Mouse (Mus musculus) neural tube, embryonic 11.5 days (tissue): Measurements from ENCODE around the gene Gm21969. TPM values are rescaled to one million over a fixed set of nuclear protein-coding genes. Genes with fewer than 3 reads are reported as not detected.

Experiments used
- ATAC-seq: fragments of 200-750 bp; cut with Nextera tagmentation; 2 replicates; pipeline ENCODE4 v1.8.0; 2017; ENCODE audit warnings: moderate number of reproducible peaks, mild to moderate bottlenecking, moderate TSS enrichment, moderate library complexity; ENCODE audit not compliant: insufficient read depth, low FRiP score, low TSS enrichment
- DNase-seq: peaks from one replicate; pipeline ENCODE4 v3.0.0-alpha.2; 2015; ENCODE audit warnings: low spot score
- H3K27ac ChIP-seq: fragments of 300-500 bp; sonication (generic); 2 replicates; pipeline ENCODE4 v1.5.1; 2014; ENCODE audit warnings: low read depth, mild to moderate bottlenecking, low read length
- H3K27me3 ChIP-seq: fragments of 300-500 bp; sonication (generic); 2 replicates; pipeline ENCODE4 v1.6.1; 2014; ENCODE audit warnings: mild to moderate bottlenecking, low read length, mixed read lengths; ENCODE audit not compliant: control insufficient read depth, insufficient read depth
- H3K36me3 ChIP-seq: fragments of 300-500 bp; sonication (generic); 2 replicates; pipeline ENCODE4 v1.6.1; 2014; ENCODE audit warnings: mild to moderate bottlenecking, low read length, moderate library complexity, mixed read lengths; ENCODE audit not compliant: control insufficient read depth, insufficient read depth
- H3K4me1 ChIP-seq: fragments of 300-500 bp; sonication (generic); 2 replicates; pipeline ENCODE4 v1.6.1; 2014; ENCODE audit warnings: low read length, mixed read lengths; ENCODE audit not compliant: control insufficient read depth, insufficient read depth
- H3K4me2 ChIP-seq: fragments of 300-500 bp; sonication (generic); 2 replicates; pipeline ENCODE4 v1.6.1; 2014; ENCODE audit warnings: low read depth, mild to moderate bottlenecking, moderate library complexity
- H3K4me3 ChIP-seq: fragments of 300-500 bp; sonication (generic); 2 replicates; pipeline ENCODE4 v1.5.1; 2014; ENCODE audit warnings: low read depth, low read length
- H3K9ac ChIP-seq: fragments of 300-500 bp; sonication (generic); 2 replicates; pipeline ENCODE4 v1.6.1; 2014; ENCODE audit warnings: mild to moderate bottlenecking, low read length
- H3K9me3 ChIP-seq: fragments of 300-500 bp; sonication (generic); 2 replicates; pipeline ENCODE4 v1.6.1; 2016; ENCODE audit warnings: low read length; ENCODE audit not compliant: control insufficient read depth
- WGBS: fragments of 180-500 bp; shearing (Covaris S2); extraction: QIAGEN DNeasy Blood & Tissue Kit; methylation state at CpG from one replicate; pipeline ENCODE4 v1.1.7; 2014; 5-methylcytosine and 5-hydroxymethylcytosine counted together
- polyA plus RNA-seq: library from polyadenylated mRNA; unstranded; fragments of >200 nt; fragmentation: Nextera tagmentation; extraction: Ambion mirVana; gene quantifications from 2 replicates; pipeline ENCODE4 v1.2.1, GENCODE M21; 2014

Gm21969 gene
- polyA plus RNA-seq, result not detected in 2 replicates

DNA sequence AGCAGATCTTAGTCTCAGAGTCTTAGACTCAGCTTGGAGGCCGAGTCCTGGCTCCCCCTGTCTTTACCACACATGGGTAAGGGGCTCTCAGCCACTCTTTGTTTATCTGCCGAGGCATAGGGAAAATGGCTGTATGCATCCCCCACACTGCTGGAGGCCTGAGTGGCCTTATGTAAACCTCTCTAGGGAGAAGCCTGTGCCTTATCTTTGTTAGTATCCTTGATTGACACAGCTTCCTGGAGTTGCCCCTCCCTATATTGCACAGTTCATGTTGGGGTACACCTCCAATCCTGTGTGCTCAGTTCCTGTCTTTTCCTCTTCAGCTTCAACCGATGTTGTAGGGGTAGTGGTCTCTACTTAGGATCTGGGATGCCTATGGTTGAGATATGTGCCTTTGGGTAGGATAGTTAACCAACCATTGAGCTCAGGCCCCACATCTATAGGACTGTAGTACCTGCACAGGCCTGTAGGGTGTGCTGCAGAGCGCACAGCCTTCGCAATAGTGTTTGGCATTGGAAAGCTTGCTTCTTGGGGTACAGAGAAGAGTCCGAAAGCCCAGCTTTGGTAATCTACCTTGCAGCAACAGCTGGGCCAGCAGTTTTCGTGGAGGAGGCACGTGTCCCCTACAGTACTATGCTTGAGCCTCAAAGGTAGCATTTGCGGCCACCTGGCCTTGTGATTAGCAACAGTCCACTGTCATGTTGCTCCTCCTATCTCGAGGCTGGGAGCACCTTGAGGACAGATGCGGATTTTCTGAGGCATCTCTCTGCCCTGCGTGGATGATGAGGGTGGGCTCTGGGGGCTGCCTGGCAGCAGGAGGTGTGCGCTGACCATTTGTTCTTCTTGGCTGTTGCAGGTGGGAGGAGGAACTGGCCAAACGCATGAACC is at the start of gene Gm21969:
Gene Gm21969, plus strand, starts transcription at position 830 of the 888 bp plus-strand sequence.
- Histone ChIP-seq H3K27me3 (no peaks in the 10 kb centered on the region), H3K9me3 (no peaks in the 10 kb centered on the region), H3K9ac (no peak within 1 kb of the TSS), H3K4me2 (no peak within 1 kb of the TSS), H3K4me1 (peaks cover 24% of the 10 kb centered on the region), H3K27ac (0 out of 2 replicates have a peak within 1 kb of the TSS, but pooled peaks have one; percentile 55), H3K36me3 (peaks cover under 1% of the 10 kb centered on the region; the same call in 1 of the 2 replicates), H3K4me3 (no peak within 1 kb of the TSS)
- DNase-seq, result peak; percentile 66
- 45% methylated on average over 14 of the region's 14 CpGs for WGBS
- ATAC-seq, result no peak

DNA sequence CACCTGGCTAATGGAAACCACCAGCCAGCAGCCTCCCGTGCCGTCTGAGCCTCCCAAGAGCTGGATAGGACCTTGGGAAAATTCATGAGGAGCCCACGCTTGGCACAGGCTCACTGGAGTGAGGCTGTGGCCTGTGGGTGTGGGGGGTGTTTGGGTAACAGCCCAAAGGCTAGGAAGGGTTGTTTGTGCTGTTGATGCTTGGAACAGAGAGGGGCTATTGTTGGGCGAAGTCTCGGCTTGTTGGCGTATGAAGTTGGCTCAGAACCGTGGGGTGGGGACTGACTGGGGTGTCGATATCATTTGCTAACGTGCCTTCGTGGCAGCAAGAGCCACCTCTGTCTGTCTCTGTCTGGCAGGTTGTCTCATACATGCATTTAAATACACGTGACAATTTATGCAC is 47.8 kb upstream of the Gm21969 start:
- DNase-seq, result no peak
- WGBS, result 93% methylated on average over 11 of the region's 11 CpGs
- Histone ChIP-seq H3K36me3 (no peaks in the 10 kb centered on the region), H3K4me1 (no peaks in the 10 kb centered on the region), H3K4me3 (no peak overlapping the region), H3K9me3 (no peaks in the 10 kb centered on the region), H3K9ac (no peak overlapping the region), H3K4me2 (no peak overlapping the region), H3K27ac (no peak overlapping the region), H3K27me3 (no peaks in the 10 kb centered on the region)
- no peak for ATAC-seq

DNA sequence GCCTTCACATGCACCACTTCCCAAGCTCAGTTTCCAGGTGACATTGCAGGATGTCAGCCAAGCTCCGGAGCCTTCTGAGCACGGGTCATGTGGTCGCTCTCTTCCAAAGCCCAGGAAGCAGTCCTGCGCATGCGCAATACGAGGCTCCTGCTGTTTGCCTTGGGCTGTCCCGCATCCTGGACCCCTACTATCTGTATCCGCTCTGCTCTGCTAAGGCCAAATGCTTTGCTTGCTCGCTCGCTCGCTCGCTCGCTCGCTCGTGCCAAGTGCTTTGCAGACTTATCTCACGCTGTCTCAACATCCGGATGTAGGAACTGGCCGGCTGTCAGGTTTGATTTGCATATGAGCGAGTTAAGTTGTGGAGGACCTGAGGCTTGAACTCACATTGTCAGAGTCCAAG is 47.0 kb upstream of the Gm21969 start:
- no peaks in the 10 kb centered on the region for H3K9me3 ChIP-seq
- H3K4me3 ChIP-seq, result no peak overlapping the region
- no peaks in the 10 kb centered on the region for H3K36me3 ChIP-seq
- 0 out of 2 replicates have a peak overlapping the region, but pooled peaks have one; percentile 4 for H3K4me2 ChIP-seq
- no peaks in the 10 kb centered on the region for H3K4me1 ChIP-seq
- H3K27ac ChIP-seq, result no peak overlapping the region
- DNase-seq (no peak), ATAC-seq (no peak)
- H3K27me3 ChIP-seq, result no peaks in the 10 kb centered on the region
- no peak overlapping the region for H3K9ac ChIP-seq
- WGBS, result 76% methylated on average over 19 of the region's 19 CpGs

DNA sequence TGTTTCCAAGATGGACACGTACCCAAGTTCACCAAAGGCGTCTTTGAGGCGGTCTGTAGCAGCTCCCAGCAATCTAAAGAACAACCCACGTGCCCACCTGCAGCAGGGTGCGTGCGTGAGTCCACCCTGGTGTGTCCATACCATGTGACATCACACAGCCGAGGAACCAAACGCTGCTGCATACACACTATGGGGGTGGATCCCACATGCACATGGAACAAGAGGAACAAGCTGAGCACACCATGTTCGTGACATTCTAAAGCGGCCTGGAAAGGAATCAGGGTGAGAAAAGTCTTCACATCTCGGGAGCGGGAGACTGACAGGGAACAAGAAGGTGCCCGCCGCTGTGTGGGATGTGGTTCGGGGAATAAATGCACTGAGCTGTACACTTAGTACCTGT is 34.6 kb upstream of the Gm21969 start:
- Histone ChIP-seq H3K4me2 (no peak overlapping the region), H3K27me3 (no peaks in the 10 kb centered on the region), H3K9ac (no peak overlapping the region), H3K4me1 (no peaks in the 10 kb centered on the region), H3K36me3 (no peaks in the 10 kb centered on the region), H3K9me3 (no peaks in the 10 kb centered on the region), H3K27ac (no peak overlapping the region), H3K4me3 (no peak overlapping the region)
- WGBS, result 86% methylated on average over 15 of the region's 15 CpGs
- ATAC-seq (no peak), DNase-seq (no peak)

DNA sequence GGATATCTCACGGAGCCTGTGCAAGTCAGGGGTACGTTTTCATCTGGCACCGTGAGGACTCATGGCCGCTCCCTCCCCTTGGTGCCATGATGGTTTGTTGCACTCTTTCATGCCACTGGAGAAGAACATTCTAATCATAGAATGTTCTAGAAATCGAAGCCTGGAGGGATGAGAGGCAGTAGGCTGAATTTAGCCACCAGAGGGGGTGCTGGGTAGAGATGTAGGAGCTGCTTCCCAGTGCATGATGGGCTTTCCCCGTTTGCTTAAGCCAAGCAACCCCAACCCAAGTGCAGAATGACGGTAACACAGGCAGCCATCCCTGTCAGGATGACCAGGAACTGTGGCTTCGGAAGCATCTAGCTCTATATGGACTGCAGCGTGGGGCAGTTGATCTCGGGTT is 32.2 kb upstream of the Gm21969 start:
- H3K27me3 ChIP-seq, result no peaks in the 10 kb centered on the region
- ATAC-seq (no peak), DNase-seq (no peak)
- no peak overlapping the region for H3K4me2 ChIP-seq
- H3K4me1 ChIP-seq, result peaks cover 7% of the 10 kb centered on the region
- no peak overlapping the region for H3K27ac ChIP-seq
- H3K9ac ChIP-seq, result no peak overlapping the region
- H3K9me3 ChIP-seq, result no peaks in the 10 kb centered on the region
- no peak overlapping the region for H3K4me3 ChIP-seq
- 86% methylated on average over 10 of the region's 10 CpGs for WGBS
- H3K36me3 ChIP-seq, result no peaks in the 10 kb centered on the region; the same call in 1 of the 2 replicates

DNA sequence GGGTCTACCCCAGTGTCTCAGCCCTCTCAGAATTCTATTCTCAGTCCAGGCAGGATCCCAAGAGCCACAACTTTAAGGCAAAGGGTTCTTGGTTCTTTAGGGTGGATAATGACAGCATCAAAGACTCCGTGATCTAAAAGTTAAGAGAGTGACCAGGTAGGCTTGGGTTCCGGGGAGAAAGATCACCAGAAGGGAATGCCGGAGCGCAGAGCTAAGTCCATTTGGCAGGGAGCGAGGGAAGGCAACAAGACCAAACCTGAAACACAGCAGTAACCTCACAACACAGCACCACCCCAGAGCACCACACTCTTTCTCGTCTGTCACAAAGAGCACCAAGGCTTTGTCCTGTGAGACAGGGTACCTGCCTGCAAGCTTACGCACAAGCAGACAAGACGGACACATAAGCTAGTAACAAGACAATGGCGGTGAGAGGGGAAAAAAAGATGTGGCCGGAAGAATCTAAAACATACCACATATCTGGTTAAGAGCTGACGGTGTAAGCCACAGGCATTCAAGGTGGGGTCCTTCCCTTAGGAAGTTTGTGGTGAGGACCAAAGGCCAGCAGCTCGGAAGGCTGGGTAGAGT is 30.0 kb upstream of the Gm21969 start:
- no peaks in the 10 kb centered on the region for H3K27me3 ChIP-seq
- 87% methylated on average over 12 of the region's 12 CpGs for WGBS

DNA sequence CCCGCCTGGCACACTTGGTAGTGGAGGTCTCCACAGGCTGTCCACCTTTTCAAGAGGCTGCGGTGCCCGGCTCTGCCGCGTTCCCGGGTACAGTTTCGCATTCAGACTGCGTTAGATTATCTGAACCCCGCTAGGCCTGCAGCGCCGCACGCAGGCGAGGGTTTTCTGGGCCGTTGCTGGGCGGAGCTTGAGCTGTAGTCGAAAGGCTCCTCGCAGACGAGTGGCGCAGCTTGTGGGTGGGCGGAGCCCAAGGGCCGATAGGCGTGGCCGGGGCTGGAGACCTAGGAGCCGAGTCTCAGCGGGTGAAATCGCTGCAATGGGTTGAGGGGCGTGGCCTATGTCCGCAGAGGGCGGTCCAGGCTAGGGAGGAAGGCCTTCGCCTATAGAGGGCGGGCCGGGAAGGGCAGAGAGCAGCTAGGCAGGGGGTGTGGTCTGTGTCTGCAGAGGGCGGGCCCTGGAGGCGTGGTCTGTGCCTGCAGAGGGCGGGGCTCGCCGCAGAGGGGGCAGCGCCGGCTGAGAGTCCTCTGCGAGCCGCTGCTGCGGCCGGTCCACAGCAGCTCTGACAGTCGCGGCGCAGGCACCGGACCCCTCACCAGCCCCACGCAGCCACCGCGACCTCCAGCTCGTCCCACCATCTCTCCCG is 28.7 kb upstream of the Gm21969 start:
- Histone ChIP-seq H3K4me1 (peaks cover 38% of the 10 kb centered on the region), H3K27ac (peak overlapping the region; percentile 92), H3K4me3 (peak overlapping the region; percentile 89), H3K9ac (peak overlapping the region; percentile 88), H3K4me2 (peak overlapping the region; percentile 96), H3K27me3 (no peaks in the 10 kb centered on the region), H3K9me3 (no peaks in the 10 kb centered on the region), H3K36me3 (no peaks in the 10 kb centered on the region; the same call in 1 of the 2 replicates)
- DNase-seq (peak; percentile 100), ATAC-seq (peak; percentile 94)
- under 1% methylated on average over 40 of the region's 52 CpGs for WGBS

More for the DNA sequence above, 30.0 kb upstream of the Gm21969 start:
- Histone ChIP-seq H3K27ac (no peak overlapping the region), H3K4me1 (peaks cover 25% of the 10 kb centered on the region), H3K9me3 (no peaks in the 10 kb centered on the region), H3K4me3 (no peak overlapping the region), H3K9ac (no peak overlapping the region), H3K36me3 (no peaks in the 10 kb centered on the region; the same call in 1 of the 2 replicates), H3K4me2 (no peak overlapping the region)
- ATAC-seq, result no peak
- DNase-seq, result no peak

DNA sequence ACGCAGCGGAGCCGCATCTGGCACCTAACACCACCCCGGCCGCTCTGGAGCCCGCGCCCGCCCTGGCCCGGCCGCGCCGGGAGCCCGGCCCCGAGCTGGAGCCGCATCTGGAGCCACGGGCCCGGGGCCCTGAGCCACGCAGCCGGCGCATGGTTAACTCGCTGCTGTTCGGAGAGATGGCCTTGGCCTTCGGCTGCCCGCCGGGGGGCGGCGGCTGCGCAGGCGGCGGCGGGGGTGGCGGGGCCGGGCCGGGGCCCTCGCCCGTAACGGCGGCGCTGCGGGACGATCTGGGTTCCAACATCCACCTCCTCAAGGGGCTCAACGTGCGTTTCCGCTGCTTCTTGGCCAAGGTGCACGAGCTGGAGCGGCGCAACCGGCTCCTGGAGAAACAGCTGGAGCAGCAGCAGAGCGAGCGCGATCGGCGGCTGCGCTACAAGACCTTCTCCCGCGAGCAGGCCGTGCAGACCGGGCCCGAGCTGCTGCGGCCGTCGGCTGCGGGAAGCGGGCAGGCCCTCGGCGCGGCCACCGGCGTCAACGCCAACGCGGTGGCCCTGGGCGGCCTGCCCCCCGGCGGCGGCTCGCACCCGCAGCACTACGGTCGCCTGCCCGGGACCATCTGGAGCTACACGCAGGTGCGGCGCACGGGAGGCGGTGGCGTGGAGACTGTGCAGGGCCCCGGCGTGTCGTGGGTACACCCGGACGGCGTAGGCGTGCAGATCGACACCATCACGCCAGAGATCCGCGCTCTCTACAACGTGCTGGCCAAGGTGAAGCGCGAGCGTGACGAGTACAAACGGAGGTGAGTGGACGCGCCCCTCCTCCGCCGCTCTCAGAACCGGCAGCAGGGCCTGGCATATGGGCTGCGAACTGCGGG is 27.9 kb upstream of the Gm21969 start:
- H3K27ac ChIP-seq, result peak overlapping the region; percentile 92
- ATAC-seq, result peak; percentile 63
- peaks cover 45% of the 10 kb centered on the region for H3K4me1 ChIP-seq
- no peaks in the 10 kb centered on the region for H3K9me3 ChIP-seq
- H3K27me3 ChIP-seq, result no peaks in the 10 kb centered on the region
- peak overlapping the region; percentile 88 for H3K9ac ChIP-seq
- no peaks in the 10 kb centered on the region; the same call in 1 of the 2 replicates for H3K36me3 ChIP-seq
- peak overlapping the region; percentile 96 for H3K4me2 ChIP-seq
- H3K4me3 ChIP-seq, result peak overlapping the region; percentile 89
- DNase-seq, result peak; percentile 61
- WGBS, result under 1% methylated on average over 87 of the region's 111 CpGs
